15 mouse cellular contexts compared by ENCODE assay signal in the genomic region with DNA sequence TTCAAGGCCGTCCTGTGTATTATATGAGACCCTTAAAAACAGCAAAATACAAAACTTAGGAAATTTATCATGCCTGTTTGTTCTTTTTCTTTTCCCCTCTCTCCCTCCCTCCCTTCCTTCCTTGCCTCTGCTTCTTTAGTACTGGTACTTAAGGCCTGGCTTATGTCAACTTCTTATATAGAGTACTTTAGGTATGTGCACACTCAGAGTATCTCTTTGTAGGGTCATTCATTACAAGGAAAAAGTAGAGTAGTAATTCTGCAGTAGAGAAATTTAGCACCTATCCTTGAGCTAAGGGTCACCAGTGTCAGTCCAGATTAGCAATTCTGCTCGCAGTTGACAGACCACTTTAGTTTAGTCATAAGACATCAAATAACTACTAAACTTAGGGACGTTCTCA. TPM values are rescaled to one million over a fixed set of nuclear protein-coding genes. Genes with fewer than 3 reads are reported as not detected.
"Had no signal": no experiment of that assay in that cellular context is flagged by ENCODE, and none has a peak within 500 bp of the region (broad histone marks: within the 10 kb centered on the region; RNA-seq: fewer than 3 reads in every experiment).

No protein-coding gene starts in this region.

- ATAC-seq: midbrain, embryonic 16.5 days had no signal

- H3K4me2 ChIP-seq: intestine, embryonic 15.5 days; limb, embryonic 13.5 days; liver, embryonic 13.5 days; midbrain, embryonic 12.5 days; neural tube, embryonic 13.5 days had no signal

- H3K4me3 ChIP-seq: intestine, embryonic 15.5 days; limb, embryonic 13.5 days; liver, embryonic 13.5 days; midbrain, embryonic 12.5 days; neural tube, embryonic 13.5 days had no signal

- H3K27ac ChIP-seq: intestine, embryonic 15.5 days; limb, embryonic 13.5 days; liver, embryonic 13.5 days; midbrain, embryonic 12.5 days; neural tube, embryonic 13.5 days had no signal

- H3K9me3 ChIP-seq: intestine, embryonic 15.5 days; limb, embryonic 13.5 days; liver, embryonic 13.5 days; midbrain, embryonic 12.5 days; neural tube, embryonic 13.5 days had no signal

- H3K27me3 ChIP-seq: intestine, embryonic 15.5 days; limb, embryonic 13.5 days; liver, embryonic 13.5 days; midbrain, embryonic 12.5 days; neural tube, embryonic 13.5 days had no signal

- H3K9ac ChIP-seq: intestine, embryonic 15.5 days; limb, embryonic 13.5 days; liver, embryonic 13.5 days; midbrain, embryonic 12.5 days; neural tube, embryonic 13.5 days had no signal

- DNase-seq: kidney, adult 2 months; left cerebral cortex, postnatal 4 days; liver, embryonic 13.5 days; lung, adult 18-20 months; lung, postnatal 14 days; retina, postnatal 1 day; right cerebral cortex, postnatal 4 days had no signal

- H3K4me1 ChIP-seq: intestine, embryonic 15.5 days; limb, embryonic 13.5 days; midbrain, embryonic 12.5 days; neural tube, embryonic 13.5 days had no signal

RNA-seq across cellular contexts. Expression of a gene that starts 24.2 kb away (rescaled TPM):
- total RNA-seq: left cerebral cortex, adult 18-20 months; megakaryocyte-erythroid progenitor cell, adult 5-6 weeks had no signal
- polyA plus RNA-seq: midbrain, embryonic 12.5 days; midbrain, embryonic 16.5 days; neural tube, embryonic 13.5 days; urinary bladder, adult 2 months had no signal
